Mouse (Mus musculus) hindbrain, postnatal 0 days (tissue): ENCODE measurements around the gene Ror1. TPM values are rescaled to one million over a fixed set of nuclear protein-coding genes. Genes with fewer than 3 reads are reported as not detected.

Experiments used
- ATAC-seq: fragments of 200-750 bp; cut with Nextera tagmentation; 2 replicates; pipeline ENCODE4 v1.8.0; 2017; ENCODE audit warnings: mild to moderate bottlenecking, moderate TSS enrichment, moderate library complexity
- DNase-seq: peaks from one replicate; pipeline ENCODE4 v3.0.0-alpha.2; 2015; ENCODE audit warnings: low spot score
- H3K27ac ChIP-seq: fragments of 300-500 bp; sonication (generic); 2 replicates; pipeline ENCODE4 v1.5.1; 2014; ENCODE audit warnings: mild to moderate bottlenecking
- H3K27me3 ChIP-seq: fragments of 300-500 bp; sonication (generic); 2 replicates; pipeline ENCODE4 v1.6.1; 2014; ENCODE audit warnings: low read length, mixed read lengths; ENCODE audit not compliant: insufficient read depth
- H3K36me3 ChIP-seq: fragments of 300-500 bp; sonication (generic); 2 replicates; pipeline ENCODE4 v1.6.1; 2014; ENCODE audit warnings: low read length, mixed read lengths; ENCODE audit not compliant: insufficient read depth
- H3K4me1 ChIP-seq: fragments of 300-500 bp; sonication (generic); 2 replicates; pipeline ENCODE4 v1.6.1; 2014; ENCODE audit warnings: antibody characterized with exemption, low read length, mixed read lengths; ENCODE audit not compliant: insufficient read depth
- H3K4me2 ChIP-seq: fragments of 300-500 bp; sonication (generic); 2 replicates; pipeline ENCODE4 v1.6.1; 2014; ENCODE audit warnings: low read depth, mild to moderate bottlenecking, low read length, moderate library complexity, mixed read lengths
- H3K4me3 ChIP-seq: fragments of 300-500 bp; sonication (generic); 2 replicates; pipeline ENCODE4 v1.5.1; 2014; ENCODE audit warnings: low read length
- H3K9ac ChIP-seq: fragments of 300-500 bp; sonication (generic); replicated peaks from 2 replicates; pipeline ENCODE4 v1.6.1; 2014; ENCODE audit warnings: mild to moderate bottlenecking, low read length, moderate library complexity, mixed read lengths
- H3K9me3 ChIP-seq: fragments of 300-500 bp; sonication (generic); 2 replicates; pipeline ENCODE4 v1.6.1; 2016; ENCODE audit warnings: low read length, mixed read lengths
- CTCF ChIP-seq: IDR thresholded peaks from 2 replicates; pipeline ENCODE4 v1.5.1; 2016; ENCODE audit warnings: antibody characterized with exemption, control low read depth, low read depth
- WGBS: fragments of 180-500 bp; shearing (Covaris S2); extraction: QIAGEN DNeasy Blood & Tissue Kit; methylation state at CpG from one replicate; pipeline ENCODE4 v1.1.7; 2014; 5-methylcytosine and 5-hydroxymethylcytosine counted together
- polyA plus RNA-seq: library from polyadenylated mRNA; unstranded; fragments of >200 nt; fragmentation: Nextera tagmentation; extraction: Ambion mirVana; gene quantifications from 2 replicates; pipeline ENCODE4 v1.2.1, GENCODE M21; 2015
- total RNA-seq: library from RNA; depleted of rRNA; stranded (reverse); fragments of >200 nt; gene quantifications from 2 replicates; pipeline ENCODE4 v1.2.3, GENCODE M21; 2014

Gene Ror1
- total and polyA plus RNA-seq, 2 experiments from 2014 or later, result 2.0 to 5.8 TPM

DNA sequence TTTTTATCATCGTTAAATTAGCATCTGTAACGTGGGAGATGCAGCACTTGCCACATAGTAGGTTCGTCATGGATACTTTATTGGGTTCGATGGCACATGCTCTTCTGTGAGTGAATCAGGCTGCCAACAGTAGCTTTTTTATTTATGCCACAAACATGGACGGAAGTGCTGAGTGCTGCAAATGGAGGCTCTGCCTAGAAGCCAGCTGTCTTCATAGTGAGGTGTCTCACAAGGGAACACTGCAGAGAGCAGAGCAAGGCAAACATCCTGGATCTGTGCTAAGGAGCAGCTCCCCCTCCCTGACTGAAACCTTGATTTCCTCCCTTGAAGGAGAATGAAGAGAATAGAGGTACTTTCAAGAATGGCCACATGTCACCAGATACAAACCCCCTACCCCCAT lies 74.1 kb downstream of the Ror1 start:
- TF ChIP-seq CTCF, result no peak
- H3K36me3 ChIP-seq, result no peaks in the 10 kb centered on the region
- peaks cover 8% of the 10 kb centered on the region; the same call in 1 of the 2 replicates for H3K4me1 ChIP-seq
- H3K27ac ChIP-seq, result peak overlapping the region; percentile 27; the same call in 1 of the 2 replicates
- no peak overlapping the region for H3K9ac ChIP-seq
- ATAC-seq, result 0 out of 2 replicates have a peak, but pooled peaks have one; percentile 51
- DNase-seq, result peak; percentile 15
- H3K4me3 ChIP-seq, result no peak overlapping the region
- WGBS, result 43% methylated on average over 5 of the region's 5 CpGs
- no peaks in the 10 kb centered on the region for H3K27me3 ChIP-seq
- H3K9me3 ChIP-seq, result no peaks in the 10 kb centered on the region
- H3K4me2 ChIP-seq, result no peak overlapping the region

DNA sequence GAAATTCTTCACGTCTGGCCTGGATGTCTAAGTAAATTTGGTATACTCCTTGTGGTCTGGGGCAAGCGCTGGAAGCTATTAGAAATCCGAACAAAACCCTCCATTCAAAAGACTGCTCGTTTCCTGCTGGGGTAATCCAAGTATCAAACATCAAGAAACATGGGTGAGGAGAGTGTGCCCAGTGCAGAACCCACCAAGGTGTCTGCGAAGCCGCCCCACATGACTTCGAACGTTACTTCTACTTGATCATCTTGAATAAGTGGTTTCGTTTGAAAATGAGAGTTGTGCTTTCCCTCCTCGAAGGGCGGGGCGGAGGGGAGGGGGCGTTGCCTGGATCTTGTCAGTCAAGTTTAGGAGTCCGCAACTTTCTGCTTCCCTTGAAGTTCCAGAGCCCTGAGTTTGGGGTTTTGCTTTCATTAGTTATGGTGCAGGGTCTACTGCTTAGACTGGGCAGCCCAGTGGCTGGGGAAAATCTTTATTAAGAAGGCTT lies 74.6 kb downstream of the Ror1 start:
- TF ChIP-seq CTCF, result no peak
- Histone ChIP-seq H3K9ac (no peak overlapping the region), H3K4me2 (peak overlapping the region; percentile 33), H3K4me1 (peaks cover 8% of the 10 kb centered on the region; the same call in 1 of the 2 replicates), H3K27me3 (no peaks in the 10 kb centered on the region), H3K4me3 (no peak overlapping the region), H3K36me3 (no peaks in the 10 kb centered on the region), H3K27ac (peak overlapping the region; percentile 27; the same call in 1 of the 2 replicates), H3K9me3 (no peaks in the 10 kb centered on the region)
- ATAC-seq (peak; percentile 35; the same call in 1 of the 2 replicates), DNase-seq (no peak)
- WGBS, result 45% methylated on average over 14 of the region's 14 CpGs

- 32% methylated on average over 5 of the region's 5 CpGs for WGBS
- no peak for DNase-seq
Measured at GRCm38 (mm10) chr4:100170743-100171142, 75.2 kb downstream of the Ror1 start.

DNA sequence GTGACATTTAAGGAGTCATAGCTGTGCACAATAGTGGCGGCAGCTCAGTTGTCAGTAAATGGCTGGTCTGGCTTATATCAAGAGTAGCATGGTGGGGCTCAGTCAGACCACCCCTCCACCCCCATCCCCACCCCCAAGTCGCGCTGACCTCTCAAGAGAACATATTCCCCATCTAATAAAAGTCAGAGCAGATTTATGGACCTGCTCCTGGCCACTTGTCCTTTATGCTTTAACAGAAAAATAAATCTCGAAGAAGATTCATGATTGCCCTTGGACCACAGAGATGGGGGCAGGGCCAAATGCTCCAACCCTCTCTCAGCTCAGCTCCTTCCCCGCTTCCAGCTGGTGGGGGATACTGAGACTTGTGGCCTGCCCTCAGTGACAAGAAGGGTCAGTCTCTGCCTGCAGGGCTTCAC lies 75.9 kb downstream of the Ror1 start:
- Histone ChIP-seq H3K9me3 (no peaks in the 10 kb centered on the region), H3K27ac (no peak overlapping the region), H3K27me3 (no peaks in the 10 kb centered on the region), H3K4me2 (no peak overlapping the region), H3K4me3 (no peak overlapping the region), H3K36me3 (no peaks in the 10 kb centered on the region), H3K4me1 (peaks cover 8% of the 10 kb centered on the region; the same call in 1 of the 2 replicates), H3K9ac (no peak overlapping the region)
- DNase-seq, result no peak
- TF ChIP-seq CTCF, result no peak
- WGBS, result 60% methylated on average over 5 of the region's 5 CpGs
- ATAC-seq, result no peak

More at GRCm38 (mm10) chr4:100170743-100171142, 75.2 kb downstream of the Ror1 start:
- H3K36me3 ChIP-seq, result no peaks in the 10 kb centered on the region
- H3K4me1 ChIP-seq, result peaks cover 8% of the 10 kb centered on the region; the same call in 1 of the 2 replicates
- H3K4me3 ChIP-seq, result no peak overlapping the region
- no peak overlapping the region for H3K27ac ChIP-seq
- H3K9ac ChIP-seq, result no peak overlapping the region
- peak overlapping the region; percentile 33; the same call in 1 of the 2 replicates for H3K4me2 ChIP-seq
- H3K9me3 ChIP-seq, result no peaks in the 10 kb centered on the region
- H3K27me3 ChIP-seq, result no peaks in the 10 kb centered on the region
- no peak for TF ChIP-seq CTCF
- ATAC-seq, result no peak

DNA sequence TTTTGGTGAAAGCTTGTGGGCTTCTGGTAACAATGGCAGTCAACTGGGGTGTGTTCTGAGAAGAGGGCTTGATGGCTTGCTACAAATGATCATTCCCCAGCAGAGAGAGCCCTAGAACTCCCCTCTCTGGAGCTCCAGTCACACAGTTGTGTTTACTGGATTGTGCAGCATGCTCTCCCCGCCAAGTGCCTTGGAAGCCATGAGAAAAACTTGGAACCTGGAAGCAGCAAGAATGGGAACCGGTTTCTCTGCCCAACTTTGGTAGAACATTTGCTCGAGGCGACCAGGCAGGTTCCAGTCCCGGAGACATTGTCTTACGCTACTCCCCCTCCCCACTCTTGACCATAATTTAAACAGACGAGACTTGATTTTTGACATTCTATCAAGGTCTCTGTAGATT lies 80.0 kb downstream of the Ror1 start:
- no peak overlapping the region for H3K4me2 ChIP-seq

GRCm38 (mm10) chr4:100178316-100178715 lies 82.7 kb downstream of the Ror1 start:
- no peak for TF ChIP-seq CTCF
- H3K9me3 ChIP-seq, result no peaks in the 10 kb centered on the region
- DNase-seq (no peak), ATAC-seq (no peak)
- H3K4me1 ChIP-seq, result no peaks in the 10 kb centered on the region
- H3K4me3 ChIP-seq, result no peak overlapping the region
- H3K9ac ChIP-seq, result no peak overlapping the region
- no peak overlapping the region for H3K27ac ChIP-seq
- no peaks in the 10 kb centered on the region for H3K36me3 ChIP-seq
- no peaks in the 10 kb centered on the region for H3K27me3 ChIP-seq
- 87% methylated on average over 3 of the region's 3 CpGs for WGBS
- H3K4me2 ChIP-seq, result no peak overlapping the region

More for the DNA sequence above, 80.0 kb downstream of the Ror1 start:
- Histone ChIP-seq H3K36me3 (no peaks in the 10 kb centered on the region), H3K4me1 (peaks cover 4% of the 10 kb centered on the region; the same call in 1 of the 2 replicates), H3K27me3 (no peaks in the 10 kb centered on the region), H3K9me3 (no peaks in the 10 kb centered on the region), H3K9ac (no peak overlapping the region), H3K4me3 (no peak overlapping the region), H3K27ac (no peak overlapping the region)
- TF ChIP-seq CTCF, result no peak
- DNase-seq, result no peak
- no peak for ATAC-seq
- WGBS, result 89% methylated on average over 7 of the region's 7 CpGs

DNA sequence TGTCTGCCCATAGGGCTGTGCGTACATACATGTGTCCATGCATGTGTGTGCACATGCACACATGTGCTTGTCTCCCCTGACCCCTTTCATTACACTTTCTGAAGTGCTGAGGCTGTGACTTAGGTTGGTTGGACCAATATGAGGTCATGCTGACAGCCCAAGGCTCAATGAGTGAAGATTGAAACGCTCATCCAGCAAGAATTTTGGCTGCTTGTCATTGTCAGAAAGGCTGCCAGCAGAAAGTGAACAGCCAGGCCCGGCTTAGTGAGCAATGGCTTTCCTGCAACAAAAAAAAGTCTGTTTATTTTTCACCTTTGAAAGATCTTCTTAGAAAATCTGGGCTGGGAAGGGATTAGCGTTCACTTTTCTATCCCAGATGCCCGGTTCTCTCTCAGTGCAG lies 86.1 kb downstream of the Ror1 start:
- Histone ChIP-seq H3K4me2 (no peak overlapping the region), H3K9me3 (no peaks in the 10 kb centered on the region), H3K27ac (no peak overlapping the region), H3K4me3 (no peak overlapping the region), H3K4me1 (no peaks in the 10 kb centered on the region), H3K36me3 (no peaks in the 10 kb centered on the region), H3K9ac (no peak overlapping the region), H3K27me3 (no peaks in the 10 kb centered on the region)
- TF ChIP-seq CTCF, result no peak
- ATAC-seq, result no peak
- DNase-seq, result peak; percentile 31
- WGBS, result 53% methylated on average over 5 of the region's 5 CpGs
